Mouse (Mus musculus) heart, postnatal 10 days (tissue): ENCODE data around the gene Inpp5a. TPM values are rescaled to one million over a fixed set of nuclear protein-coding genes. Genes with fewer than 3 reads are reported as not detected.

Experiments used
- DNase-seq, 2 experiments: peaks; one replicate each; pipeline ENCODE4 v3.0.0; 2021
- intact Hi-C: fragments of 180-260 bp; cut with DNase I; formaldehyde crosslinking; loops from one replicate; pipeline ENCODE4 v1.15.1; 2025
- total RNA-seq, 2 experiments: library from RNA; stranded (reverse); gene quantifications; 2 replicates each; pipeline ENCODE4 v1.2.3; 2021

The Inpp5a gene
- total RNA-seq, 2 experiments from 2014 or later = 185 to 197 TPM

- intact Hi-C loops = no loop called here
- no peak for DNase-seq
These were observed 207.0 kb downstream of the Inpp5a start for GRCm38 (mm10) chr7:139595862-139596261.

- no peak for DNase-seq
- intact Hi-C loops = loop anchor here (10.0 kb wide), 1 partner anchor 56 kb away; no protein-coding TSS in a partner anchor
These were observed 221.4 kb downstream of the Inpp5a start for GRCm38 (mm10) chr7:139610328-139610727.

- intact Hi-C loops = loop anchor here (10.0 kb wide), 1 partner anchor 61 kb away; no protein-coding TSS in a partner anchor
- DNase-seq = peak; percentile 49 to 80
These were observed 227.2 kb downstream of the Inpp5a start for GRCm38 (mm10) chr7:139615767-139616766.

- intact Hi-C loops = no loop called here
- no peak for DNase-seq
These were observed 233.7 kb downstream of the Inpp5a start for GRCm38 (mm10) chr7:139622568-139622967.

GRCm38 (mm10) chr7:139625156-139625555 lies 236.2 kb downstream of the Inpp5a start:
- no peak for DNase-seq
- intact Hi-C loops = no loop called here

Other genes with a start within 250 kb of the Inpp5a start
- 10 to 100 TPM in 1 of 2 experiments, 1 to 10 TPM in 1; 9.3 to 10.0 TPM for gene Lrrc27, start 176.1 kb upstream of the Inpp5a start, total RNA-seq
- gene Stk32c, start 175.8 kb upstream of the Inpp5a start, total RNA-seq = 1 to 10 TPM; 2.8 to 4.6 TPM
- 1 to 10 TPM; 8.1 to 9.8 TPM for gene Pwwp2b, start 140.6 kb upstream of the Inpp5a start, total RNA-seq
- gene Nkx6-2, start 193.7 kb downstream of the Inpp5a start, total RNA-seq = under 1 TPM in 1 of 2 experiments, not detected in 1; 0.26 TPM